Mouse (Mus musculus) adrenal gland, postnatal 25 days (tissue): ENCODE measurements around the gene Rae1. TPM values are rescaled to one million over a fixed set of nuclear protein-coding genes. Genes with fewer than 3 reads are reported as not detected.

Source experiments
- DNase-seq: peaks from one replicate; pipeline ENCODE4 v3.0.0; 2021; ENCODE audit warnings: mixed read lengths
- total RNA-seq: library from RNA; stranded (reverse); gene quantifications from 2 replicates; pipeline ENCODE4 v1.2.3, GENCODE M21; 2021

The Rae1 gene
- total RNA-seq, 1 experiment from 2014 or later: 65.9 TPM

GRCm38 (mm10) chr2:173027824-173028495 is 28.0 kb downstream of the Rae1 start:
- DNase-seq: peak; percentile 55

GRCm38 (mm10) chr2:173028508-173029031 is 28.7 kb downstream of the Rae1 start:
- no peak for DNase-seq

GRCm38 (mm10) chr2:173030591-173031338 is 30.8 kb downstream of the Rae1 start:
- no peak for DNase-seq

GRCm38 (mm10) chr2:173033531-173033930 is 33.6 kb downstream of the Rae1 start:
- no peak for DNase-seq

GRCm38 (mm10) chr2:173034998-173035397 is 35.1 kb downstream of the Rae1 start:
- no peak for DNase-seq

- DNase-seq: no peak
Measured at GRCm38 (mm10) chr2:173035653-173036052, 35.7 kb downstream of the Rae1 start.

GRCm38 (mm10) chr2:173036055-173036454 is 36.1 kb downstream of the Rae1 start:
- no peak for DNase-seq

- DNase-seq: no peak
Measured at GRCm38 (mm10) chr2:173036611-173037010, 36.7 kb downstream of the Rae1 start.

- DNase-seq: no peak
Measured at GRCm38 (mm10) chr2:173037347-173037746, 37.4 kb downstream of the Rae1 start.

GRCm38 (mm10) chr2:173037827-173038607 is 38.1 kb downstream of the Rae1 start:
- DNase-seq: no peak

- DNase-seq: no peak
Measured at GRCm38 (mm10) chr2:173039041-173039440, 39.1 kb downstream of the Rae1 start.

- no peak for DNase-seq
Measured at GRCm38 (mm10) chr2:173040803-173041202, 40.9 kb downstream of the Rae1 start.

- DNase-seq: no peak
Measured at GRCm38 (mm10) chr2:173041242-173041641, 41.3 kb downstream of the Rae1 start.

- DNase-seq: no peak
Measured at GRCm38 (mm10) chr2:173041893-173042292, 42.0 kb downstream of the Rae1 start.

GRCm38 (mm10) chr2:173042504-173043162 is 42.7 kb downstream of the Rae1 start:
- DNase-seq: no peak

GRCm38 (mm10) chr2:173044198-173044970 is 44.5 kb downstream of the Rae1 start:
- peak; percentile 82 for DNase-seq

GRCm38 (mm10) chr2:173046582-173047297 is 46.8 kb downstream of the Rae1 start:
- DNase-seq: no peak

GRCm38 (mm10) chr2:173047471-173047870 is 47.6 kb downstream of the Rae1 start:
- no peak for DNase-seq

- DNase-seq: no peak
Measured at GRCm38 (mm10) chr2:173048041-173048745, 48.3 kb downstream of the Rae1 start.

GRCm38 (mm10) chr2:173049231-173049630 is 49.3 kb downstream of the Rae1 start:
- no peak for DNase-seq
